Mouse (Mus musculus) C2C12 (cell line): ENCODE measurements around the gene Kin.

Experiments used
- CTCF ChIP-seq: IDR thresholded peaks from one replicate; pipeline ENCODE4 v1.5.1; 2011; ENCODE audit not compliant: control insufficient read depth, insufficient read depth, insufficient read length
- MYOD1 ChIP-seq: IDR thresholded peaks from one replicate; pipeline ENCODE4 v1.6.1; 2011; ENCODE audit warnings: low read depth; ENCODE audit not compliant: control insufficient read depth, insufficient read length
- USF1 ChIP-seq: IDR thresholded peaks from one replicate; pipeline ENCODE4 v1.6.1; 2011; ENCODE audit warnings: low read depth, mild to moderate bottlenecking, control low read depth, moderate library complexity

- TF ChIP-seq CTCF: no peak
- TF ChIP-seq MYOD1: no peak
- TF ChIP-seq USF1: no peak
Measured at GRCm38 (mm10) chr2:10080310-10081010, at the start of gene Kin, which contains the start of gene Atp5c1.
